Mouse (Mus musculus): ENCODE results near the gene Slc43a1.
"Not testable (repeated sequence)": the region's sequence is repeated elsewhere in the genome, so short reads cannot be mapped to it uniquely, and the experiment has no call there.

Slc43a1 gene

DNA sequence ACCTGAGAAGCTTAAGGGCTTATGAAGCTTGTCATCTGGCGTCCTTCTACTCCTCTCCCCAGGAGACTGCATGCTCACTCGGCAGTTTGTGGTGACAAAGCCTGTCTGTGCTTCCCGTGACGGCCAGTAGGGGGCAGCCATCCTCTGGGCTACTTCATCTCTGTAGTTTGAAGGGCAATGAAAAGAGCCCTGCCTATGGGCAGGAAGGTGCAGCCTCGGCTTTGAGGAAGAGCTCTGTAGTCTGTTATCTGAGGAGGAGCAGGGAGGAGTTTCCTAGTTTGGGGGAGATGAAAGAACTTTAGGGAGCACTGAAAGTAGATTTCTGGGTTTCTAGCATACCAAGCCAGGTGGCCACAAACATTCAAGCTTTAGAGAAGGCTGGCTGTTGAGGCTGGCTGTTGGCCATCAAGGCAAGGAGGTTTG is 29.9 kb downstream of the Slc43a1 start:
- DNase-seq = peak; percentile 72

DNA sequence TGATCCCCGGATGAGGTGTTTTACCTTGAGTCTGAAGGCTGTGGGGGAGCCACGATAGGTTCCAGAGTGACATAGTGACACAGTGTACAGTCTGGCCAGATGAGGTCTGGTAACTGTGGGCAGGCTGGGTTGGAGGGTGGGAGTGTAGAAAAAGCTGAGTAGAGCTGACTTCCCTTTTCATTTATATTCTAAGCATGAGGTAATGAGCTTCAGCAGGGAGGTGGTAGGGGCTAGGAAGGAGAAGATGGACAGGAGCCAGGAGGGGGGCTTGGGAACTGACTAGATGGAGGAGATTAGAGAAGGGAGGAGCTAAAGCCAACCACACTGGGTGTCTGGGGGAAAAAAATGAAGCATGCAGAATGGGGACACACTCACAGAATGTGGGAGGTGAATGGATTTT is 30.3 kb downstream of the Slc43a1 start:
- no peak for DNase-seq

DNA sequence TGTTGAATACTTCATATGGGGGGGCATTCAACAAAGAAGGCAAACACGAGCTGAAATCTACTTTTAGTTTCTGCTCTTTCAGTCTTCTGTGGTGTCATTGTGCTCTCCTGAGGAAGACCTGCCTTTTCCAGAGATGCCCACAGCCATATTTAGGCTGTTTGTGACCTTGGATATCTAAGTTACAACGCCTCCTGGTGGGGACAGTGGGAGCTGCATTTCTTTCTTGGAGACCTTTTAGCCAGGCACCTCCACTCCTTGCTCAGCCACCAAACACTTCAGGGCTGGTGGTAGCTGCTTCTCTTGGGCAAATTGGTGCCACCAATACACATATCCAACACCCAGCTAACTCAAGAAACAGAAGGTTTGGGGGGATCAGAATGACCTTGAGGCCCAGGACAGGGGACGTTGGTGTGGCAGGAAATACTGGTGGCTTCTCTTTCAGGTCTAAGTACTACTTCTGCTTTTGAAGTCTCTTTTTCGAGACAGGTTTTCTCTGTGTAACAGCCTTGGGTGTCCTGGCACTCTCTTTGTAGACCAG is 32.0 kb downstream of the Slc43a1 start:
- no peak for DNase-seq

DNA sequence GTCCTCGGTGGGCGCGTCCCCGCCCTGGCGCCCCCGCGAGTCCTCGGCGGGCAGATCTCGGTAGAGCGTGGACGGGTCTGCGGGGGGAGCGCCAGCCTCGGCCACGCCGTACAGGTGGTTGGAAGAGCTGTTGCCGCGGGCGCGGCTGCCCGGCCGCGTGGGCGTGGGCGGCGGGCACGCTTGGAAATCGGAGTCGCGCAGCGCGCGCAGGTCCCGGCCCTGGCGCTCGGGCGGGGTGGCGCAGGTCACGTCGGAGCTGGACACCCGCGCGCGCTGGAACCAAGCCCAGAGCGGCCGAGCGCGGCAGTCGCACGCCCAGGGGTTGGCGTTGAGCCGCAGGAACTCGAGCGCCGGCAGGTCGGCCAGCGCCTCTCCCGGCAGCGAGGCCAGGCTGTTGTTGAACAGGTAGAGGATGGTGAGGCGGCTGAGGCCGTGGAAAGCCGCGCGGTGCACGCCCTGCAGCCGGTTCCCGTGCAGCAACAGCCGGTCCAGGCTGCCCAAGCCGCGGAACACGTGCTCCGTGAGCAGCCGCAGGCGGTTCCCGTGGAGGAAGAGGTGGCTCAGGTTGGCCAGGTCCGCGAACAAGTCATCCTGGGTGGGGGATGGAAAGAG is 33.6 kb downstream of the Slc43a1 start:
- no peak for DNase-seq

DNA sequence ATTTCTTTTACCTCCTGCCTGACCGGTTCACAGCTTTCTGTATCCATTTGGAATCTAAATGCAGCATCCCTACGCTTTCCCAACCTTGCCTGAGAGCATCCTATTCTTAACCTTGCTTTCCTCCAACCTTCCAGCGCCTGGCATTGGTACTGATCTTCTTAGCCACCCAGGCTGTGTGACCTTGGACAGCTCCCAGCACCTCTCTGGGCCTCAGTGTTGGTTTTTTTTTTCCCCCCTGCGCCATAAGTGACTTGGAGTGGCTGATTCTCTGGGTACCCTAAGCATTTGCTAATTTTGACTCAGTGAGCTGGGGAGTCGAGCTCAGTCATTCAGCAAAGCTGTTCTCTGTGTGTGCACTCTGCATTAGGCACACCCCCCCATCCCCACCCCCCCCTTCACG is 37.2 kb downstream of the Slc43a1 start:
- no peak for DNase-seq

DNA sequence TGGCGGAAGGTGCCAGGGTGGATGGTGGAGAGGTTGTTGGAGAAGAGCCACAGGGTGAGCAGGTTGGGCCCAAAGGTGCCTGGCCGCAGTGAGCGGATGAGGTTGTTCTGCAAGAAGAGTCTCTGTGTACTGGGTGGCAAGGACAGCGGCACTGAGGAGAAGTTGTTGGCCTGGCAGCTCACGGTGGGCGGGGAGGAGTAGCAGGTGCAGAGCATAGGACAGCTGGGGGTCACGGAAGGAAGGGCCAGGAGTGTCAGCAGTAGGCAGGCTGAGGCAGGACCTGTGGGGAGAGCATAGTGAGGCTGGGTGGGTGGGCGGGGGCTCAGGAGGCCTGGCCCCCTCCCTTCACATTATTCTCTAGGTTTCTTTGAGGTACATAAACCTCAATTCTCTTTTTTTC is 41.9 kb downstream of the Slc43a1 start:
- no peak for DNase-seq

DNA sequence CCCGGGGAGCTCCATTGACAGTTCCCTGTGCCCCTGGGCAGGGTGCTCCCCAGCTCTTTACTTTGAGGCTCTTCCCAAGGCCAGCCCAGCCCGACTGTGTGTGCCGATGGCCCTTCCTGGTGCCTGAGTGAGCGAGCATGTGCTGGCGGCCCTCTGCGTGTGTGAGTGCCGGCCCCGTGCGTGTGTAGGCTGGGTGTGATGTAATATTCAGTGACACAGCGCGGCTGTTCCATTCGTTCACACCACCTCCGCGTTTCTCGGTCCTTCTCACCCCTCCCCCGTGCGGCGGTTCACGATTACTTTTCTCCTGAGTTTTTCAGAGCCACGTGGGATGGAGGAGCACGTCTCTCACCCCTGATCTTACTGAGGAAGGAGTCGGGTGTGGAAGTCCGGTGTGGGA is 44.0 kb downstream of the Slc43a1 start:
- peak; percentile 71 for DNase-seq

DNA sequence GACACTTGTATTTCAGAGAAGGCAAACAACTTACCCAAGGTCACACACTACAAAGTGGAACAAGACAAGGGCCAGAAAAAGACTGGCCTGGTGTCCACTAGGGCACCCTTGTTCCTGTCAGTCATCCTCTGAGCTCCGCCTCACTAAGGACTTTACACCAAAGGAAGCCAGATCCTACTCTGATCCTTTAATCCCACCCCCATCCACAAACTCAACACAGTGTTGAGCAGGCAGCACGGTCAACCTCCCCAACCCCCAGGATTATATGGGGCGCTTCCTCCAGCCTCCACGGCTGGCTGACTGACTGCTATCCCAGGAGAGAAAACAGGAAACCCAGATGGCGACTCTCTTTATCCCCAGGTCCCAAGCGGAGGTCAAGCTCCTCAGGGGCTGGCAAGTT is 44.4 kb downstream of the Slc43a1 start:
- no peak for DNase-seq

DNA sequence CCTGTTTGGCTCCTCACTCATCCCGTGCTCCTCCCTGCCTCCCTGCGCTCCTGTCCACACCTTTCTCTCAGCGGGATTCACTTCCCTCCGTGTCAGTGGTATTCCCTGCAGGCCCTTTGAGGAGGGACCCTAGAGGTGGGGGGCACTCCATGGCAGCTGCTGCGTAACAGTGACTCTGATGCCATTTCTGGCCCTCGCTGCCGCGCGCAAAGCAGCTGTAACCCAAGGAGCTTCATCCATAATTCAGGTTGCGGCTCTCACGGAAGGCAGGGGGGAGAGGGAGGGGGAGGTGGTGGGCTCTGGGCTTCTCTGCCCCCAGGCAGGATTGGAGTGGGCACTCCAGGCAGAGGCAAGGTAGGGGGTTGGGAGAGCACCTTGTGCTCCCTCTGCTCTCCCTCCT is 44.9 kb downstream of the Slc43a1 start:
- DNase-seq = no peak

DNA sequence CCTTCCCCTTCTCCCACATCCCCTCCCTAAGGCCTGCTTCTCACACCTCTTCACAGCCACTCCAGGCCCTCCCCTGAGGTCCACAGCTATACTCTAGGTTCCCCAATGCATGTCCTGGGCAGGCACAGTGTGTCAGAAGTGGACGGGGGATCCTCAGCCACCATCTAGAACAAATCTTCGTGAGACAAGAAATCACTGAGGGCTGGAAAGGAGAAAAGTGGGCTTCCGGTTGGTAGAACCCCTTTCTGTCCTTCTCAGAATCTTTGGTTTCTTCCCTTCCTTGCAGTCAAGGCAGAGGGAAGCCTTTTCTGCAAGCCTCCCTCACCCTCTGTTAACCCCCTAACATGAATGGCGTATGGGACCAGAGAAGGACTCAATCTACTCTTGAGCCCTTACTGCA is 45.3 kb downstream of the Slc43a1 start:
- DNase-seq = no peak

DNA sequence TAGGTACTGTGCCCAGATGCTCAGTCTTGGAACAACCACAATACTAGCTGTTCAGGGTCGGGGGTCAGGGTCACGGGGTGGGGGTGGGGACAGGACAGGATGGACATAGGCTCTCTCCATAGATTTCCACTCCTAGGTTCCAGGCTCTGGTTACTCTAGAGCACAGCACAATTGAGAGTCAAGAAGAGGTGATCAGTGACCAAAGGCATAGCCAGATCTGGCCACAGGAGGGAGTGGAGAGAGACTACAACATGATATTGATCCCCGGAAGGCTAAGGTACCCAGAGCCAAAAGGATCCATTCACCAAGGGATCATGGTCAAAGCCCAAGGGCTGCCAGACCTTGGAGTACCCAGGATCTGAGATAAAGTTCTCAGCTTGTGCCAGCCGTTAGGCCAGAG is 46.0 kb downstream of the Slc43a1 start:
- no peak for DNase-seq

DNA sequence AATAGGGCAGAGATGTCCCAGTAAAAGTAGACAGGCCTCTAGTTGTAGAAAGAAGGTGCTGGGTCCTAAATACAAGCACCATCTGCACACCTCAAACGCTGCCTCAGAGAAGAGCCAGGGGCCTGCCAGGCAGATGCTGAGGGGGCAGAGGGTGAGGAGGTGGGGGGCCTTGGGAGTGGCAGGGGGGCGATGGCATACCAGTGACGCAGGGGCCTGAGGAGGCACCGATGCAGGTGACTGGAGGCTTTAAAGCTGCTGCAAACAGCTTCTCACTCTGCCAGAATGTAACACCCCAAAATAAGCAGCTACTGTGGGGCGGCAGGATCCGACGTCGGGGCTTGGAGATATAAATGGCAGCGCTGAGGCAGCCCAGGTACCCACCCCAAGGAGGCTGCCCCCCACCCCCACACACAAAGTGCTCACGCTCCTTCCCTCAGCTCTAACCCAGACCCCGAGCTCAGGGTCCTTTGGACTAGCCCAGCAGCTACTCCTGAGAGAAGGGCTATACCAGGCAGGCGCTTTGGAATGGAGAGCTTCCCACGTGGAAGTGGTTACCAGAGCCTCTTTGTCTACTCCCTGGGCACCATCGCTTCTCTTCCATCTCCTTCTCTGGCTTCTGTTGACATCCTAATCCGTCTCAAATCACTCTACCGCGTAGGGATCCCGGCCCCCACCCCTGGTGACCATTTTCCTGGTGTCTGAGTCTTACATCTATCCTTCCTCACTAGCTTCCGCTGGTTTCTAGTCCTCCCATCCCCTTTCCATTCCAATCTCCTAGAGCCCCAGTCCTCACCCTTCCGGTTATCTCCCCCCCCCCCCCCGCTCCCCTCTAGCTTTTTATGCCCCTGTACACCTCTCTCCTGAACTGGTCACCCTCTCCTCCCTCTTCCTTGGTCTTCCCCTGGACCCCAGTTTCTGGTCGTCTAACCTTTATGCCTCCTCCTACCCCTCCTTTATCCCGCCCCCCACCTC is 46.7 kb downstream of the Slc43a1 start:
- DNase-seq = no peak

DNA sequence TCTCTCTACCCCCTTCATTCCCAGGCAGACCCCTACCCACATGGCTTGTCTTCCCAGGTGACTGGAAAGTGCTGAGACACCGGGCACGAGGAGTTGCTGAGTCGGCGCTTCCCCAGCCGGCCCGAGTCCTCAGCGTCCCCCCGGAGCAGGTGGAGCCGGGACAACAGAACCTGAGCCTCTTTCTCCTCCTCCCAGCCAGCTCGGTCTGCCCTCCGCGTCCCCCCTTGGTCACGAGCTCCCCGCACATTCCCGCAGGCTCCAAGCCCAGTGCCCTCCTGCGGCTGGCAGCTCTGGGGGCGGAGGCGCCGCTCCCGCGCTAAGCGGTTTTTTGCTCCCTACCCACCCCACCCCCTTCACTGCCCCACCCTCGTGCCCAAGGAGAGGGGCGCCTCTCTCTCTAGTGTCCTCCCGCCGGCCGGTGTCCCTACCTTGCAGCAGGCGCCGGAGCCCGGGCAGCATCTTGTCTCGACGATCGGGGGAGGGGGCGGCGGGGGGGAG is 47.6 kb downstream of the Slc43a1 start, which contains the start of gene Rtn4rl2:
Gene Rtn4rl2 (minus strand): TSS at position 477 of the 498 bp plus-strand sequence.
- DNase-seq = no peak

DNA sequence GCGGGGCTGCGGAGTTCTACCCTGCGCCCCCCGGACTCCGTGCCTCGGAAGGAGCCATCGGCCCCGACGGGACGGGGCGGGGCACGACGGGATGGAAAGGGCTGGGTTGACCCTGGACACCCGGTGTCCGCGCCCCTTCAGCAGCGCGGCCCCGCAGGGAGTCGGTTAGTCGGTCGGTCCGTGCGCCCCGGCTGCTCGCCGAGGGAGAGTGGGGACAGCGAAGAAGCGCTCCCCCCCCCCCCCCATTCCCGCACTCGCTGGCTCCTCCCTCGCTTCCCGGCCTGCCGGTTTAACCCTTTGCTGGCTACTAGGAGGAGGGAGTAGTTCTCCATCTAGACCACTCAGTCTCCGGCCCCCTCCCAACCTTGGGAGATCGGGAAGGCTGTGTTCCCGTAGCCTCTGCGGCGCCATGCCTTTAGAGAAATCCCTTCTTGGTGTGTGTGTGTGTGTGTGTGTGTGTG is 48.2 kb downstream of the Slc43a1 start:
- no peak for DNase-seq

DNA sequence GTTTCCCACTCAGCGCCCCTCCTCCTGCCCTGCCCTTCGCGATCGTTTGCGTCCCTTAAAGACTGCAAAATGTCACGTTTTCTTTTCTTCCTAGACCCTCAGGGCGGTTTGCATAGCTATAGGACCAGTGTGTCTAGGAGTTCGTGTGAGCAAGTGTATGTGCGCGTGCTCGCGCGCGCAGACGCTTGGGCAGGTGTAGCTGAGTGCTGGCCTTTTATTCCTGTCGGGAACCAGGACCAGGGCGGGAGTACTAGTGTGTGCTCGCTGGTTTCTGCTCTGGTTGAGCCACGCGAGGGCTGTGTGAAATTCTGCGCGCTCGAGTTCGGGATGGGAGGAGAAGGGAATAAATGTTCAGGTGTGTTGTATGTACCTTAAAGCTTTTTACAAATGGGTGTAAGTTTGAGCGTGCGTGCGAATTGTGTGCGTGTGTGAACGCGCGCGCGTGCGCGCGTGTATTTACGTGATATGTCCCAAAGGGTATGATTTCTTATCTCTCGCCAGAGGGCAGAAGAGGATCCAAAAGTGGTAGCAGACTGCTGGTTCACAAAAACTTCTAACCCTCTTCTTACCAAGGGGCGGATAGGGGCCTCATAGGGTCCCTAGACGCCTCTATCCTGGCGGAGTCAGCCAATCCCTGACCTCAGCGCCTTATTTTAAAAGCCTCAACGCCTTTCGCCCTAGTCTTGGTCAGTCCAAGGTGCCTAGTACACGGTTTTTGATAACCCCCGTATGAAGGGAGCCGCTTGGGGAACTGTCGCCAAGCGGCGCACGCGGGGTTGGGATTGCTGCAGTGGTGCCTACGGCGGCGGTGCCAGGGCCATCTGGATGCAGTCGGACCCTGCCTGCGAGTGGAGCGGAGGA is 49.0 kb downstream of the Slc43a1 start:
- DNase-seq = peak; percentile 77

DNA sequence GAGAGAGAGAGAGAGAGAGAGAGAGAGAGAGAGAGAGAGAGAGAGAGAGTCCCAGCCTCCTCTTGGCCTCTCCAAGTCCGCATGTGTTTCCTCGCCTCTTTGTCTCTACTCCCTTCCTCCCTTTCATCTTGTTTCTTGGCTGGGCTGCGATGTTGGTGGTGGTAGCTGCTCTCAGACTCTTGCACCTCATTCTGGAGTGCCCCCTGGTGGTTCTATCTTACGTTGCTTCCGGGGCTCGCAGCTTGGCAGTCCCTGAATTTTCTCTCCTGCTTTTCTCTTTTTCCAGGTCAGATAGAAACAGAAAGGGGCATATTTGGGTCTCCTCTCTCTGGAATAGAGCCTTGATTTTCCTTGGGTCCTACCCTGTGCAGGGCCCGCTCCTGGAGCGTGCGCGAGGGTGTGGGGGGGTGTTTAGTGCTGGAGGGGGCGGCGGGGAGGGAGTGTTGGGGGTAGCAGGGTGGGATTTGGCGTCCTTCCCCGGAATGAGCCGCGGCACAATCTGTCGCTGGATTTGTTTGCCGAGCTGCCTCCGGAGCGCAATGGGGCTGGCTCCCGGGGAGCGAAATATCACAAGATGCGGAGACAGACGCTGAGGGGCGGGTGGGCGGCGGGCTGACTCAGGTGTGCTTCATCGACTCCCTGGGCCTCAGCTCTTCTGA is 50.1 kb downstream of the Slc43a1 start:
- DNase-seq = peak; percentile 86

DNA sequence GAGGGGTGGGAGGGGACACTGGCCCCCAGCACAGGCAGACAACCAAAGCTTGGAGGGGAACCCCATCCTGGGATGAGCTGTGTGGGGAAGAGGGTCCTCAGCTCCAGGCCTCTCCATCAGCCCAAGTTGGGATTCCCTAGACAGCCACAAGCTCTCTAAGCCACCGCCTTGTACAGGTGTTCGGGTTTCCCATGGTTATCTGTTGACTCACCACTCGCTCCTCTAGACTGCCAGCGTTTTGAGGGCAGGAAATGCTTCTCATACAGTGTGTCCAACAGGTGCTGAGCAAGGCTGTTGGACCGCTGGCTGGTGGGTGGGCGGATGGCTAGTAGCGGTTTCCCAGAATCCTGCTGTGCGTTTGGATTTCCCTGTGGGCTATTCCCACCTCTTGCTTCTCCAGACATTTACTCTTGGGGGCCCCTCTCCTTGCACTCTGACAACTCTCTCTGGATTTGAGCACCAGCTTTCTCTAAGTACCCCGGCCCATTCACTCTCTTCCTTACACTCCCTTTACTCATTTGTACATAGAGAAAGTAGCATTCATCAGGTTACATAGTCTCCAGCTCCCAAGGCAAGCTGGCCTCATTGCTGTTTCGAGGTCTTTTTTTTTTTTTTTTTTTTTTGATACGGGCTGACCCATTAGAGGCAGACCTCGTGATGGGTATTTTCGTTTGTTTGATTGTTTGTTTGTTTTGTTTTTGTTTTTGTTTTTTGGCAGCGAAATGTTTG is 50.8 kb downstream of the Slc43a1 start:
- DNase-seq = no peak

DNA sequence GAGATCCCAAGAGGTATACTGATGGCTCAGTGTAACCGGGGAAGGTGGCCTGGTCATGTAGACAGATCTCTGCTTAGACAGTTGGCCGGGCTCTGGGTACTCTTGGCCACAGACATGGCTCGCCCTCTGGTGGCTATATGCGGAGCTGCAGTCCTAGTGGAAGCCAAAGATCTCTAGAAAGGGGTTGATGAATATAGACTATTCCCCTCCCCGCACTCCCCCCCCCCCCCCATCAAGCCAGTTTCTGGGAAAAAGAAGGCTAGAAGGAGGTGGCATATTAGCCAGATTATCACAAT is 51.3 kb downstream of the Slc43a1 start:
- DNase-seq = peak; percentile 75

DNA sequence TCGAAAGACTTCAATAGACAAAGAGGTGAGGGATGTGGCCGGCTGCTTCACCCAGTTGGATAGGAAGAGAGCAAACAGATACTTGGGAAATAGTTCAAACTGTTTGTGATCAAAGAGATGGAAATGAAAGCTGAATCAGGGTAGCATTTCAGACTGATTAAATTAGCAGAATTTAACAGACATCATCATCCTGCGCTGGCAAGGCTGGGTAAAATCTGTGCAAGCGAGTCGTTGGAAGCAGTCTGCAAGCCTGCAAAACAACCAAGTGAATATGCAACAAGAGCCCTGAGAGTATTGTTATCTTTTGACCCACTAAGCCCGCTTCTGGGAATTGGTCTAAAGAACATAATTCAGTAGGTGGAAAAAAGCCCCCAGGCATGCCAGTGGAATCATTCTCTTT is 54.7 kb downstream of the Slc43a1 start:
- no peak for DNase-seq

DNA sequence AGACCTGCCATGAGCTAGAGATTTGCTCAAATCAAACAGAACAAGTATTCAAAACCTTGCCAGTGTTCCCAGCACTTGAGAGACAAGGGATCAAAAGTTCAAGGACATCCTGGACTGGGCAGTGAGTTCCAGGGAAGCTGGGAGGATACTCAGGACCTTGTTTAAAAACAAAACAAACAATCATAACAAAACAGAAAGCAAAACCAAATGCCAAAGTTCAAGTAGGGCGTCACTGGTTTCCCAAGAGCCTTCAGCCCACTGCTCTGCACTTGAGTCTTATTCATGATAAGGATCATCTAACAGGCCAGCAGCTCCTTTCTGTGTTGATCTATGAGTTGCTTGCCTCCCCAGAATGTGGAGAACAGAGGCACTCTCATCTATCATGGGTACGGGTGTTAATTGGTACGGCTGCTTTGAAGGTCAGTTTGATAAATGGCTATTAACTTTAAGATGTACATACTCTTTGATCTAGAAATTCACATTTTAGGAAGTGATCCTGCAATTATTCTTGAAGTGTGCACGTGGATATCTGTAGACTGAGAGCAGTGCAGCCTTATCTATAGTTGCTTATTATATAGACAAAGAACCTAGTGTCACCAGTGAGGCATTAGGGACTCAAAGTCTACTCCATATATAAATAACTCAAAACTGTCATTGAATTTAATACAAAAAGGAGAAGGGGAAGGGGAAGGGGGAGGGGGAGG is 57.0 kb downstream of the Slc43a1 start:
- DNase-seq = no peak

DNA sequence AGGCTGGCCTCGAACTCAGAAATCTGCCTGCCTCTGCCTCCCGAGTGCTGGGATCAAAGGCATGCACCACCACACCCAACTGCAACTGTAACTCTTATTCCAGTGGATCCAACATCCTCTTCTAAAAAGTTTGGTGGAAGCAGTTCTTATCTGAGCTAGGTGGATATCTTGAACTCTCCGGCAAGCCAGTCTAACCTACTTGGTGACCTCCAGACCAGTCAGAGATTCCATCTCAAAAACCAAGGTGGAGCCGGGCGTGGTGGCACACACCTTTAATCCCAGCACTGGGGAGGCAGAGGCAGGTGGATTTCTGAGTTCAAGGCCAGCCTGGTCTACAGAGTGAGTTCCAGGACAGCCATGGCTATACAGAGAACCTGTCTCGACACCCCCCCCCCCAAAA is 58.0 kb downstream of the Slc43a1 start:
- DNase-seq = not testable (repeated sequence)
